Mouse (Mus musculus) layer of hippocampus, adult 2 months (tissue): Measurements from ENCODE around the gene Hist1h1e. TPM values are rescaled to one million over a fixed set of nuclear protein-coding genes. Genes with fewer than 3 reads are reported as not detected.

Source experiments
- DNase-seq, 2 experiments: peaks; one replicate each; pipeline ENCODE4 v3.0.0; 2022; ENCODE audit warnings: low spot score in 2 of 2
- H3K27ac ChIP-seq: fragments of 200-600 bp; 2 replicates; pipeline ENCODE4 v1.8.1; 2022
- H3K4me3 ChIP-seq: fragments of 200-600 bp; 2 replicates; pipeline ENCODE4 v1.8.1; 2022; ENCODE audit warnings: mild to moderate bottlenecking
- CTCF ChIP-seq: fragments of 200-600 bp; conservative IDR thresholded peaks from 2 replicates; pipeline ENCODE4 v1.8.1; 2022; ENCODE audit warnings: antibody characterized with exemption, mild to moderate bottlenecking, moderate library complexity
- long read RNA-seq, 2 experiments: library from polyadenylated mRNA; stranded (forward); transcript quantifications; one replicate each; pipeline ENCODE4 v2.0.0; 2021; ENCODE audit warnings: borderline mapping rate in 2 of 2
- total RNA-seq, 2 experiments: library from RNA; stranded (reverse); gene quantifications; 2 replicates each; pipeline ENCODE4 v1.2.3; 2021

Hist1h1e gene
- total RNA-seq: 10 to 100 TPM; 50.6 to 58.1 TPM
- long read RNA-seq, experiment 1: 0 reads
- long read RNA-seq, experiment 2: 0 reads

DNA sequence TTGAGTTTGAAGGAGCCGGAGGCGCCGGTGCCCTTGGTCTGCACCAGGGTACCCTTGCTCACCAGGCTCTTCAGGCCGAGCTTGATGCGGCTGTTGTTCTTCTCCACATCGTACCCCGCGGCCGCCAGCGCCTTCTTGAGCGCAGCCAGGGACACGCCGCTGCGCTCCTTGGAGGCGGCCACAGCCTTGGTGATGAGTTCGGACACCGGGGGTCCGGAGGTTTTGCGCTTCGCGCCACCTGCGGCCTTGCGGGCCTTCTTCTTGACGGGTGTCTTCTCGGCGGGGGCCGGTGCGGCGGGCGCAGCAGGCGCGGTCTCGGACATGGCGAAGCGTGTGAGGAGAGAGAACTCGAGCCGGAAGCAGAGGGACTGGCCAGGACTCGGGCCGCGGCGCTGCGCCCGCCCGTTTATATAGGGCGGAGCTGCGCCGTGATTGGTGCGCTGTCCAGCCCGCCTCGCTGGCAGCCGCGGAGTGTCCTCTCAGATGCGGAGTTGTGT, at the start of gene Hist1h1e:
Gene Hist1h1e (minus strand): TSS at position 384 of the 497 bp plus-strand sequence.
- DNase-seq: peak; percentile 79 to 82
- H3K4me3 ChIP-seq: peak within 1 kb of the TSS; percentile 76
- H3K27ac ChIP-seq: peak within 1 kb of the TSS; percentile 99

DNA sequence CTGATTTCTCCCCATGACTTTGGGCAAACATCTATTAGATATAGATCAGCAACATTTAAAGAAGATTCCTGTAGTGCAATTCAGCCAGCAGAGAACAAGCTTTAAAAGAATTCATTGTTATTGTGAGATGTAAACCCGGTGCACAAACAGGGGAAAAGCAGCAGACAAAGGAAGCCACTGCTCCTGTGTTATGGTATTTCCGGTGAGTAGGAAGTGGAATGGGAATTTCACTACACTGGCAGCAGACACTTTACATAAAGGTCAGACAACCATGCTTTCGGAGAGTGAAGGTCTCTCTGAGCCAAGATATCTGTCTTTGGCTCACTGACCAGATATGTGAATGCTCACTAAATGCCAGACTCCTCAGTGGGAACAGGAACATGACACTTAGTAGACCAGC, 40.2 kb upstream of the Hist1h1e start:
- H3K4me3 ChIP-seq: no peak overlapping the region
- DNase-seq: no peak
- no peak overlapping the region for H3K27ac ChIP-seq
- TF ChIP-seq CTCF: no peak

- no peak overlapping the region for H3K4me3 ChIP-seq
- H3K27ac ChIP-seq: no peak overlapping the region
- TF ChIP-seq CTCF: no peak
- DNase-seq: no peak
Observed at GRCm38 (mm10) chr13:23659636-23660366, 37.4 kb upstream of the Hist1h1e start.

DNA sequence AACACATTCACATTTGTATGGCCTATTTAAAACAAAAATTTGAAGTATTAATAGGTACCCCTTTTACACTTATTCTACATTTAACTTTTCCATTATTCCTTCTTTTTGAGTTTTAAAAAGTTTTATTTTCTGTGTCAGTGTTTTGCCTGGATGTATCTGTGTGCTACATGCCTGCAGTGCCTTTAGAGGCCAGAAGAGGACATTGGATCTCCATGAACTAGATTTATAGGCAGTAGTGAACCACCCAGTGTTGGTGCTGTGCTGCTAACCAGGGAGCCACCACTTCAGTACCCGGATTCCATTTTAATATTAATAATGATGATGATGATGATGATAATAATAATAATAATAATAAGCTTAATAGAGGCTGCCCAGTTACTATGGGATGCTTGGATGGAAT, 8.3 kb upstream of the Hist1h1e start:
- DNase-seq: no peak
- no peak overlapping the region for H3K4me3 ChIP-seq
- TF ChIP-seq CTCF: peak; percentile 73
- H3K27ac ChIP-seq: no peak overlapping the region

DNA sequence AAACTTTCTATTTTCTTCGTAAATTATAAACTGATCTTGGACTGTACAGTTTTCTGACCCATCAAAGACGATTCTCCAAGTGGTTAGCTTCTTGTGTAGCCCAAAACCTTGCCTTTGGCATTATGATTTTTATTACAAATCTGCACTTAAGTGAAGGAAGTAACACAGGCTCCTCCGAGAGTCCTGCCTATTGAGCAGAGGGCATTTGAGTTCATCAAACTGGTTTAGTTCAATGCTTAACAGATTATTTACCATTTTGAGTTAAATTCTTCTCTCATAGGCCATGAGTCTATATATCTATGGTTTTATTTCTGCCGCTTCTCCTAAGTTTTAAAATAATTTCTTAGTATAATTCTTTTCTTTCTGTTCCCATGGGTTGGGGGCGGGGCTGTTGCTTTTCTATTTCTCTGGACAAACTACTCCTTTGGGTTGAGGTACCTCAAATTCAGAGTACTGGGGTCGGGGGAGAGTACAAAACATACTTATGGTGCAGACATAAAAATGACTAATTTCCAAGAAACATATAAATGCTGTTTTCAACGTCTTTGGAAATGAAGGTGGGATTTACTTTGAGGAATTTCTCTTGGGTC, 598 bp upstream of the Hist1h1e start:
- no peak for DNase-seq

GRCm38 (mm10) chr13:23621532-23622174, 705 bp downstream of the Hist1h1e start:
- peak overlapping the region; percentile 99 for H3K27ac ChIP-seq
- peak overlapping the region; percentile 76 for H3K4me3 ChIP-seq
- TF ChIP-seq CTCF: no peak
- peak; percentile 64 to 87 for DNase-seq

More for the DNA sequence above, 598 bp upstream of the Hist1h1e start:
- H3K27ac ChIP-seq: peak overlapping the region; percentile 99
- no peak for TF ChIP-seq CTCF
- peak overlapping the region; percentile 76 for H3K4me3 ChIP-seq

DNA sequence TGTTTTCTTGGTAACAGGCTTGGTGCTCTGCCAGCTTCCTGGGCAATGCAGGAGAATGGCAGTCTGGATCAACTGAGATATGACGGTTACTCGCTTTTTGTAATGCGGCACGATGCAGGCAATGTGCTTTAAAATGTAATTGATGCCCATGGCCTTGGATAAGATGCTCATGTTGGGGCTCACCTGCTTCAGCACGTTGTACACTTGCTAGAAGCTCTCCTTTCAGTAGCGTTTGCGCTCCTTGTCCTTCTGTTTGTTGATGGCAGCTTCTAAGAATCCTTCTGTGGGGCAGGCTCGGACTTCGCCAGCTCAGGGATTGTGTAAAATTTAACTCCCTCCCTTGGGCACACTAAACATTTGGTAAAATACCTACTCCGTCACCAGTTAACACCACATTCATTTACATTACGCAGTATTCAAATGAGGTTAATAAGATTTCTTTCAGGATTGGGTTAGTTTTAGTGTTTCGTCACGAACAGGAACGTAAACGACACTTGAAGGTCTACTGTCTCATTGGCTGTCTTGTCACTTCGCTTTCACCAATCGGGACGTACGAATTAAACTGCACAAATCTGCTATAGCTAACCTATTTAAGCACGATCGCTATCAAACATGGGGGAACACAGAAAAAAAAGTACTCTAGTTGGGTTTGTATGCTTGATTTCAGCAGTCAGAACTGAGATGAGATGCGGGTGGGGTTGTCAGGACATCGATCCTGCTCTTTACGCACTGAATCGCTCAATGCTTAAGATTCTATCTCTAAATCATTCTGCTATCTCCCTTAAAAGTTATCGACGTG, 1.4 kb downstream of the Hist1h1e start, which contains the start of gene Hist1h2be:
Gene Hist1h2be (minus strand): TSS at position 392 of the 799 bp plus-strand sequence.
- no peak for TF ChIP-seq CTCF
- peak within 1 kb of the TSS; percentile 76 for H3K4me3 ChIP-seq
- DNase-seq: peak; percentile 50 to 90
- H3K27ac ChIP-seq: peak within 1 kb of the TSS; percentile 99

GRCm38 (mm10) chr13:23620056-23620732, 2.2 kb downstream of the Hist1h1e start:
- H3K4me3 ChIP-seq: peak overlapping the region; percentile 76
- H3K27ac ChIP-seq: peak overlapping the region; percentile 99
- no peak for TF ChIP-seq CTCF
- DNase-seq: no peak

- no peak for TF ChIP-seq CTCF
- no peak overlapping the region for H3K27ac ChIP-seq
- H3K4me3 ChIP-seq: no peak overlapping the region
- DNase-seq: no peak
Observed at GRCm38 (mm10) chr13:23611638-23612037, 10.7 kb downstream of the Hist1h1e start.

GRCm38 (mm10) chr13:23610393-23610792, 12.0 kb downstream of the Hist1h1e start:
- no peak for DNase-seq
- Histone ChIP-seq H3K27ac (no peak overlapping the region), H3K4me3 (no peak overlapping the region)
- TF ChIP-seq CTCF: no peak

DNA sequence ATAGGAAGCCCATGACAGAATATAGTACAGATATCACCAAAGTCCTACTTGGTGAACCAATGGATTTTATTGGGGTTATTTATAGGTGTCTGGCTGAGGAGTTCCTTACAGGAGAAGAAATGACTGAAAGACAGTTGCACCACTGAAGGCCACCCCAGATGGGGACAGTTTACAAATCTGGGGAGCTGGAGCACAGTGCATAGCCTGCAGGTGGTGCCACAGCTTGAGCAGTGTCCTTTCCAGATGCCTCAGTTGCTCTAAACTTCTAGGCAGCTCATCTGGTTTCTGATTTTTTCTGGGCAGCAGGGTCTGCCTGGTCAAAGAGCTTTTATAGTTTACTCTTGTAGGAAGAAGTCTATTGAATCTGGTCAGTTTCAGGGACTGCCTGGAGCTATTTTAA, 12.5 kb downstream of the Hist1h1e start:
- H3K4me3 ChIP-seq: no peak overlapping the region
- no peak for DNase-seq
- H3K27ac ChIP-seq: no peak overlapping the region
- no peak for TF ChIP-seq CTCF

DNA sequence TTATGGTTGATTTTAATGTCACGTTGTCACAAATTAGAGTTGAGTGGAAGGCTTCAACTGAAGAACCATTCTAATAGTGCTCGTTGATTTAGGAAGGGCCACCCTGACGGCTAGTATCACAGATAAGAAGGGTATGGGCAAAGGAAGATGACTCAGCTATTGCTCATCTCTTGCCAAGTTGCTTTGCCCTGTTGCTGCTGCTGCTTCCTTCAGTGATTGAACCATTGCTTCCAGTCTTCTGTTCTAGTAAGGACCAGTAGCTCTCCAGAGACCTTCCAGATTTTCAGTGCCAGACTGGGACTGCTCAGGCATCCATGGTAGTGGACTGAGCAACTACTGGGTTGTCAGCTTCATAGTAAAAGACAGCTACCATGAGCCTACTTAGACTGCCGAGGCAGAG, 13.1 kb downstream of the Hist1h1e start:
- H3K27ac ChIP-seq: no peak overlapping the region
- no peak for TF ChIP-seq CTCF
- no peak overlapping the region for H3K4me3 ChIP-seq
- no peak for DNase-seq
